Mouse (Mus musculus) forebrain, postnatal 0 days (tissue): ENCODE measurements around the gene Meis1. TPM values are rescaled to one million over a fixed set of nuclear protein-coding genes. Genes with fewer than 3 reads are reported as not detected.
A peak's percentile ranks its signal among the peaks of the same experiment; 100 is the strongest.

Source experiments
- ATAC-seq: fragments of 200-750 bp; cut with Nextera tagmentation; 2 replicates; pipeline ENCODE4 v1.8.0; 2017; ENCODE audit warnings: mild to moderate bottlenecking, moderate library complexity
- DNase-seq: peaks from one replicate; pipeline ENCODE4 v3.0.0-alpha.2; 2015
- H3K27ac ChIP-seq: fragments of 300-500 bp; sonication (generic); 2 replicates; pipeline ENCODE4 v1.5.1; 2014; ENCODE audit warnings: low read depth, mild to moderate bottlenecking, antibody characterized with exemption, low read length, moderate library complexity, mixed read lengths
- H3K27me3 ChIP-seq: fragments of 300-500 bp; sonication (generic); 2 replicates; pipeline ENCODE4 v1.6.1; 2014; ENCODE audit warnings: mild to moderate bottlenecking, low read length, mixed read lengths; ENCODE audit not compliant: insufficient read depth
- H3K36me3 ChIP-seq: fragments of 300-500 bp; sonication (generic); 2 replicates; pipeline ENCODE4 v1.6.1; 2014; ENCODE audit warnings: mild to moderate bottlenecking, moderate library complexity; ENCODE audit not compliant: insufficient read depth
- H3K4me1 ChIP-seq: fragments of 300-500 bp; sonication (generic); 2 replicates; pipeline ENCODE4 v1.6.1; 2014; ENCODE audit warnings: antibody characterized with exemption; ENCODE audit not compliant: insufficient read depth
- H3K4me2 ChIP-seq: fragments of 300-500 bp; sonication (generic); 2 replicates; pipeline ENCODE4 v1.6.1; 2014; ENCODE audit warnings: low read depth, mild to moderate bottlenecking, moderate library complexity
- H3K4me3 ChIP-seq: fragments of 300-500 bp; sonication (generic); 2 replicates; pipeline ENCODE4 v1.5.1; 2014; ENCODE audit warnings: low read depth, low read length, mixed read lengths
- H3K9ac ChIP-seq: fragments of 300-500 bp; sonication (generic); 2 replicates; pipeline ENCODE4 v1.6.1; 2014; ENCODE audit warnings: mild to moderate bottlenecking
- H3K9me3 ChIP-seq: fragments of 300-500 bp; sonication (generic); 2 replicates; pipeline ENCODE4 v1.6.1; 2016; ENCODE audit warnings: low read length
- CTCF ChIP-seq: sonication (generic); IDR thresholded peaks from 2 replicates; pipeline ENCODE4 v1.5.1; 2016; ENCODE audit warnings: antibody characterized with exemption, control low read depth, low read depth
- WGBS: fragments of 180-500 bp; shearing (Covaris S2); extraction: QIAGEN DNeasy Blood & Tissue Kit; methylation state at CpG from one replicate; pipeline ENCODE4 v1.1.7; 2014; 5-methylcytosine and 5-hydroxymethylcytosine counted together
- polyA plus RNA-seq: library from polyadenylated mRNA; unstranded; fragments of >200 nt; fragmentation: Nextera tagmentation; extraction: Ambion mirVana; gene quantifications from 2 replicates; pipeline ENCODE4 v1.2.1, GENCODE M21; 2015
- total RNA-seq: library from RNA; depleted of rRNA; stranded (reverse); fragments of >200 nt; gene quantifications from 2 replicates; pipeline ENCODE4 v1.2.3, GENCODE M21; 2014

Meis1 gene
- total and polyA plus RNA-seq, 2 experiments from 2014 or later = 12.5 to 16.9 TPM

DNA sequence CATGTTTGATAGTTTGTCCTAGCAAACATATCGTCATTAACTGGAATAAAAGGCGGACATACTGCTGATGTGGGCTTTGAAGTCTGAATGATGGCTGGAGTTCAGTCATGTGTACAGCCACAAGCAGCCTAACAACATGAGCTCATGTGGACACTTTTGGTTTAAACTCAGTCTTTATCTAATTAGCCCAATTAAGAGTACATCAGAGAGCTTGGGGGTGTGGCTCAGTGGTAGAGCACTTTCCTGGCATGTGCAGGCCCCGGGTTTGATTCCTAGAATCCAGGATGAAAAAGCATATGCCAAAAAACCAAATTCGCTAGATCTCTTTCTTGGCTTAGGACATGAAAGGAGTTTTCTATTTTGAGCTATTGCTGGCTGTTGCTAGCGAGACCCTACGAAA, 83.9 kb downstream of the Meis1 start:
- no peak for TF ChIP-seq CTCF
- 0 out of 2 replicates have a peak, but pooled peaks have one; percentile 19 for ATAC-seq
- no peak for DNase-seq
- Histone ChIP-seq H3K27me3 (no peaks in the 10 kb centered on the region), H3K9me3 (no peaks in the 10 kb centered on the region), H3K4me3 (no peak overlapping the region), H3K4me1 (peaks cover 5% of the 10 kb centered on the region; the same call in 1 of the 2 replicates), H3K9ac (no peak overlapping the region), H3K36me3 (no peaks in the 10 kb centered on the region), H3K4me2 (no peak overlapping the region), H3K27ac (no peak overlapping the region)
- WGBS = 39% methylated on average over 6 of the region's 6 CpGs

DNA sequence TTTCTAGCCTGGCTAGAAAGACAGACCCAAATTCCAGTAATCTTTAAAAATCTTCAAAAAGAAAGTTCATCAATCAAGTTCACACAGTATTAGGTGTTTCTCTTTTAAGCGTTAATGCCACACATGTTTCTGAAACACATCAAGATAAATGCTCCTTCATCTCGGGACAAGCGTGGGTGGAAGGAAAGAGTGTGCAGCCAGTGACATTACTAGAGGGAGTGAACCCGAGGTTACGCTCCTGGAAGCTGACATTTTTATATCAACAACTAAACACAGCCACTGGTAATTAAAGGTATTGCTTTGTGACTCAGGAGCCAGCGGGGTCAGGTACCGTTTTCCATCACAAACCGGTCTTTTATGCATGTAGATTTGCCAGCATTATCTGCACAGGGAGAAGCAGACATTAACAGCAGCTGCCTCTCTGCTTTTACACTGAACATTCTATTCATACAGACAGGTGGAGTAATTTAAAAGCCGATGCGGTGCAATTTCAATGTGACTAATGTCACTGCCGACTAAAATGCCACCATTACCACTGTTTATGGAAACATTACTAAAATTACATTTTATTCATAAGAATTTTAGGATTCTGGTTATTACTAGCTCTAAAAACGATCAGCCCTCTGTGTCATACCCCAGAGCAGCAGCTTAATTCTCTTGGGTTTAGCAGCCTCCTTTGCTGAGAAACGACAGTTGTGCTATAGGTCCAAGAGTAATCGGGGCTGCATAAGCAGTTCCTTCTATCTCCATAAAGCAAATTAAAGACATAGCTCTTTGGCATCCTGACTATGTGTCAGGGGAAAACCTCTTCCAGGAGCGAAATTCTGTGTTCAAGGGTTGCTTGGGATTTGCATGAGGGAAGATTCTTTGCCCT, 87.5 kb downstream of the Meis1 start:
- ATAC-seq = peak; percentile 69
- DNase-seq = peak; percentile 38

DNA sequence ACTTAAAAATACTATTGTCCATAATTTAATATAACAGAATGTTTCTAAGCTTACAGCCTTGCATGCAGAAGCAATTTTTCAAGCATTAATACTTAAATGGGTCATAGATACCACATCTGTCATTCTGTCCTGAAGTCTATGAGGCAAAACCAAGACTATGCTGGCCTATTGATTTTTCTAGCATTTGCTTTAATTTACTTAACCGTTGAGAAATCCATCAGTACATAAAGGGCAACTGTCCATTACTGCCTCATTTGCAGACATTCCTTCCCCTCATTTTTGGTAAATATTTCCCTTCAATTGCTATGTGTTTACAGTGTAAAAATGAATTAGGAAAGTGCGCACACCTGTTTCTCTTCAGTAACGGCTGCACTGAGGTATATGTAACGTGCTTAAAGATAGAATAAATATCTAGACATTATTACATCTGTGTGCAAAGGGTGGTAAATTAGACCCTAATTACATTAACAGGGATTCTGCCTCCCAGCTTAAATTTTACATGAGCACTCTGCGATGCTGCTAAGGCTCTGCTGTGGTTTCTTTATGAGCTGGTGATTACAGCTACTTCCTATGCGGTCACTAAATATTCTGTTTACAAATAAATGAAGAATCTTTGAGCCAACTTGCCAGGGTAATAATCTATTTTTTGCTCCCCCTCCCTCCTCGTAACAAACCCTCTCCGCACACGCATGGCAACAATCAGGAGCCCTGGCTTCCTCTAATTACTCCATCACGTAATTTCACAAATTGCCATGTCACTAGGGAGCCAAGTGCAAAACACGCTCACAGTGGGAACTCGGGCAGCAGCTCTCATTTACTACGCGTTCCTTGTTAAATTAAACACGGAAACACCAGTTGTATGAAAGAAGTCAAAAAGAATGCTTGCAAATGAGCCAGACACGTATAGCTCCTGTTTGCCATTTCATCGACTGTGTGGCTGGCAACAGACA, 88.7 kb downstream of the Meis1 start:
- no peaks in the 10 kb centered on the region for H3K9me3 ChIP-seq
- no peaks in the 10 kb centered on the region for H3K36me3 ChIP-seq
- no peak overlapping the region for H3K9ac ChIP-seq
- ATAC-seq (peak; percentile 52; the same call in 1 of the 2 replicates), DNase-seq (no peak)
- 0 out of 2 replicates have a peak overlapping the region, but pooled peaks have one; percentile 10 for H3K4me3 ChIP-seq
- TF ChIP-seq CTCF = no peak
- peaks cover 5% of the 10 kb centered on the region; the same call in 1 of the 2 replicates for H3K4me1 ChIP-seq
- WGBS = 29% methylated on average over 17 of the region's 17 CpGs
- no peak overlapping the region for H3K27ac ChIP-seq
- peak overlapping the region; percentile 24; the same call in 1 of the 2 replicates for H3K4me2 ChIP-seq
- no peaks in the 10 kb centered on the region for H3K27me3 ChIP-seq

More for the DNA sequence above, 87.5 kb downstream of the Meis1 start:
- Histone ChIP-seq H3K27ac (peak overlapping the region; percentile 15; the same call in 1 of the 2 replicates), H3K4me2 (peak overlapping the region; percentile 24; the same call in 1 of the 2 replicates), H3K9me3 (no peaks in the 10 kb centered on the region), H3K4me3 (no peak overlapping the region), H3K36me3 (no peaks in the 10 kb centered on the region), H3K27me3 (no peaks in the 10 kb centered on the region), H3K9ac (0 out of 2 replicates have a peak overlapping the region, but pooled peaks have one; percentile 14), H3K4me1 (peaks cover 5% of the 10 kb centered on the region; the same call in 1 of the 2 replicates)
- WGBS = 40% methylated on average over 15 of the region's 15 CpGs
- TF ChIP-seq CTCF = no peak

DNA sequence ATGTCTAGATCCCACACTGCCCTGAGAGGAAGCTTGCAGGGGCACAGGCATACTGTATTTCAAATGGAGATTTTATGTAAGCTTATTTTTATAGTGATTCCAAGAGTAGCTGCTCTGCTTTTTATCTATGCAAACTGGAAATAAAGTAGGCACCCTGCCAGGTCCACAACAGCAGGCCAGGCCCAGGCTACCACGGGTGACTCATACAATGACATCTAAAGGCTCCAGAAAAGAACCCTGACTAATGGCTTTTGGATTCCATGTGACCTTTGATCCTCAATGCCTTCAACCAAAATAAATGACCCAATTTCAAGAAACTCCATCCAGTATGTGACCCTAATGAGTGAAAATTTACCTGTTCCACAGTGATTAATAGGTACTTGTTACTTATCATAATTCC, 91.4 kb downstream of the Meis1 start:
- Histone ChIP-seq H3K27me3 (no peaks in the 10 kb centered on the region), H3K27ac (no peak overlapping the region), H3K4me3 (no peak overlapping the region), H3K36me3 (no peaks in the 10 kb centered on the region), H3K4me1 (peaks cover 5% of the 10 kb centered on the region; the same call in 1 of the 2 replicates), H3K4me2 (no peak overlapping the region), H3K9me3 (no peaks in the 10 kb centered on the region), H3K9ac (no peak overlapping the region)
- ATAC-seq (no peak), DNase-seq (no peak)
- WGBS = 5% methylated on average over 1 of the region's 1 CpGs
- no peak for TF ChIP-seq CTCF

DNA sequence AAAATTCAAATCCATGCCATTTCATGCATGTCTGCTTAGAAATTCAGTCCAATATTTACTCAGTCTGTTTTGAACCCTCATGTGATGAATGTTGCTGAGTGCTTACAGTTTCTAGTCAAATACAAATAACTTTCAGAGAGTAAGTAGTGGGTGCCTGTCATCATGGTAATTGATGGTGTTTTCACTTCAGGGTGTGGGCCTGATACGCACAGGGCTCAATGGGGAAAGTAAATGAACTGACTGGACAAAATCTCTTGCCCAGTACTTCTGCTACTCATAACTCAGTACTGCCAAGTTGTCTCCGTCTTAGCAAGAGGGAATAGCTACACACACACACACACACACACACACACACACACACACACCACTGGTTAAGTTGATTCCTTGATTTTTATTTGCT, 92.0 kb downstream of the Meis1 start:
- ATAC-seq (no peak), DNase-seq (no peak)
- peaks cover 5% of the 10 kb centered on the region; the same call in 1 of the 2 replicates for H3K4me1 ChIP-seq
- no peak overlapping the region for H3K9ac ChIP-seq
- no peak for TF ChIP-seq CTCF
- no peaks in the 10 kb centered on the region for H3K9me3 ChIP-seq
- H3K27ac ChIP-seq = no peak overlapping the region
- no peak overlapping the region for H3K4me3 ChIP-seq
- no peak overlapping the region for H3K4me2 ChIP-seq
- 71% methylated on average over 2 of the region's 2 CpGs for WGBS
- H3K27me3 ChIP-seq = no peaks in the 10 kb centered on the region
- no peaks in the 10 kb centered on the region for H3K36me3 ChIP-seq

DNA sequence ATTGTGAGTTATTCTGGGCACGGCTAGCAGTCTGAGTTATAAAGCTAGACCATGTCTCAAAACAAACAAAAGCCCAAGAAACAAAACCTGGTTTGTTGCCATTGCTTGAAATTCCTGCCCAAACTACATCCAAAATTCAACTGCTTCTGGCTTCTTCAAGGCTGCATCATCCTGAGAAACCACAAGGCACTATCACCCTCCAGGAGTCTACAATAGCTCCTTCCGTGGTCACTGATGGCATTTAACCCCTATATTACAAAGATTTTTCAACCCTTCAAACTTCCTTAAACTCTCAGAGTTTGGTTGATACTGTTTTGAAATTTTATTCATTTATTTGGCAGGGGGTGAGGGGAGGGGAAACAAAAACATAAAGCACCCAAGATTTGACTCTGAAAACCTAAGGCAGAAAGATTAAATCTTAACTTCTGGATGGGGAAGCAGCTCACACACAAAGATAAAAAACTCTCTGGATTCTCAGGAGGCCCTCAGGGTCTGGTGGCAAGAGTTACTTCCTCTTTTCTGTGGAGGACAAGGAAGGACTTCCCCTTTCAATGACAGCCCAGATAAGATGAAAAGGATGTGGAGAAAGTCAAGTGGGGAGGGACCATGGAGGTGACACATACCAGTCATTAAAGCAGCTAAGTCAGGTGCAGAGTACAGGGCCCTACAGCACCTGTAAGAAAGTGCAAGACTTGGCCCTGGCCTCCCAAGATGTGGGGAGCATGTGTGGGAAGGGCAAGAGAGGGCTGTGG, 94.0 kb downstream of the Meis1 start:
- DNase-seq = no peak
- H3K27me3 ChIP-seq = no peaks in the 10 kb centered on the region
- no peaks in the 10 kb centered on the region for H3K9me3 ChIP-seq
- H3K36me3 ChIP-seq = no peaks in the 10 kb centered on the region
- H3K27ac ChIP-seq = no peak overlapping the region
- no peak overlapping the region for H3K4me2 ChIP-seq
- no peaks in the 10 kb centered on the region for H3K4me1 ChIP-seq
- ATAC-seq = no peak
- no peak overlapping the region for H3K9ac ChIP-seq
- no peak for TF ChIP-seq CTCF
- H3K4me3 ChIP-seq = no peak overlapping the region
- 73% methylated on average over 2 of the region's 2 CpGs for WGBS
